Mouse (Mus musculus) lung, embryonic 14.5 days (tissue): ENCODE data around the gene Ttc33. TPM values are rescaled to one million over a fixed set of nuclear protein-coding genes. Genes with fewer than 3 reads are reported as not detected.

Source experiments
- ATAC-seq: fragments of 200-750 bp; cut with Nextera tagmentation; 2 replicates; pipeline ENCODE4 v1.8.0; 2017; ENCODE audit warnings: mild to moderate bottlenecking, moderate TSS enrichment, moderate library complexity; ENCODE audit not compliant: insufficient read depth
- DNase-seq: peaks from one replicate; pipeline ENCODE4 v3.0.0-alpha.2; 2015
- H3K27ac ChIP-seq: fragments of 300-500 bp; sonication (generic); 2 replicates; pipeline ENCODE4 v1.5.1; 2014; ENCODE audit warnings: low read depth, mild to moderate bottlenecking, moderate library complexity
- H3K27me3 ChIP-seq: fragments of 300-500 bp; sonication (generic); 2 replicates; pipeline ENCODE4 v1.6.1; 2014; ENCODE audit warnings: low read length, control low read depth; ENCODE audit not compliant: insufficient read depth
- H3K36me3 ChIP-seq: fragments of 300-500 bp; sonication (generic); 2 replicates; pipeline ENCODE4 v1.6.1; 2014; ENCODE audit warnings: control low read depth; ENCODE audit not compliant: insufficient read depth
- H3K4me1 ChIP-seq: fragments of 300-500 bp; sonication (generic); 2 replicates; pipeline ENCODE4 v1.6.1; 2014; ENCODE audit warnings: antibody characterized with exemption, control low read depth; ENCODE audit not compliant: insufficient read depth
- H3K4me2 ChIP-seq: fragments of 300-500 bp; sonication (generic); 2 replicates; pipeline ENCODE4 v1.6.1; 2014; ENCODE audit warnings: mild to moderate bottlenecking
- H3K4me3 ChIP-seq: fragments of 300-500 bp; sonication (generic); 2 replicates; pipeline ENCODE4 v1.5.1; 2014; ENCODE audit warnings: low read depth, low read length
- H3K9ac ChIP-seq: fragments of 300-500 bp; sonication (generic); 2 replicates; pipeline ENCODE4 v1.6.1; 2014
- H3K9me3 ChIP-seq: fragments of 300-500 bp; sonication (generic); 2 replicates; pipeline ENCODE4 v1.6.1; 2016; ENCODE audit warnings: low read depth, low read length, control low read depth
- CTCF ChIP-seq: IDR thresholded peaks from 2 replicates; pipeline ENCODE4 v1.5.1; 2016; ENCODE audit warnings: antibody characterized with exemption, low read depth
- WGBS: fragments of 180-500 bp; shearing (Covaris S2); extraction: QIAGEN DNeasy Blood & Tissue Kit; methylation state at CpG from one replicate; pipeline ENCODE4 v1.1.7; 2014; 5-methylcytosine and 5-hydroxymethylcytosine counted together
- polyA plus RNA-seq: library from polyadenylated mRNA; unstranded; fragments of >200 nt; fragmentation: Nextera tagmentation; extraction: Ambion mirVana; gene quantifications from 2 replicates; pipeline ENCODE4 v1.2.1, GENCODE M21; 2014

The Ttc33 gene
- polyA plus RNA-seq, 1 experiment from 2014 or later = 41.9 TPM

DNA sequence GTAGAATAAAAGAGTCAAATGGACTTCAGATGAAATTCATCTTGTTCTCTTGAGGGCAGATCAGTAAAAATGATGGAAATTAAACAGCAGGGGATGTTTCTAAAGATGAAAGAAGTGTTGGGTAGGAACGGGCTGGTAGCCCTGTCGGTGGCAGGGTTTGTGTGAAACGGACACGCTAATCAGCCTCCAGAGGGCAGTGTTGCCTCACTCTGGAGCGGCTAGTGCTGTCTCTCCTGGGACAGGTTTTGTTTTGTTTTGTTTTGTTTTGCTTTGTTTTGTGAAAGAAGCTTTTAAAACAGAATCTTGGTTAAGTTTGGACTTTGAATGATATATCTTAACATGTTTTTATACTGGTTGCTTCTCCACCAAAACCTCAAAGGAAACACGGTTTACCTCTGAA, 51.2 kb downstream of the Ttc33 start:
- Histone ChIP-seq H3K27me3 (no peaks in the 10 kb centered on the region), H3K27ac (no peak overlapping the region), H3K9me3 (no peaks in the 10 kb centered on the region), H3K4me3 (no peak overlapping the region), H3K4me2 (0 out of 2 replicates have a peak overlapping the region, but pooled peaks have one; percentile 29), H3K36me3 (no peaks in the 10 kb centered on the region), H3K9ac (no peak overlapping the region), H3K4me1 (no peaks in the 10 kb centered on the region)
- peak; percentile 90 for DNase-seq
- ATAC-seq = no peak
- peak; percentile 93 for TF ChIP-seq CTCF
- WGBS = 16% methylated on average over 6 of the region's 6 CpGs

DNA sequence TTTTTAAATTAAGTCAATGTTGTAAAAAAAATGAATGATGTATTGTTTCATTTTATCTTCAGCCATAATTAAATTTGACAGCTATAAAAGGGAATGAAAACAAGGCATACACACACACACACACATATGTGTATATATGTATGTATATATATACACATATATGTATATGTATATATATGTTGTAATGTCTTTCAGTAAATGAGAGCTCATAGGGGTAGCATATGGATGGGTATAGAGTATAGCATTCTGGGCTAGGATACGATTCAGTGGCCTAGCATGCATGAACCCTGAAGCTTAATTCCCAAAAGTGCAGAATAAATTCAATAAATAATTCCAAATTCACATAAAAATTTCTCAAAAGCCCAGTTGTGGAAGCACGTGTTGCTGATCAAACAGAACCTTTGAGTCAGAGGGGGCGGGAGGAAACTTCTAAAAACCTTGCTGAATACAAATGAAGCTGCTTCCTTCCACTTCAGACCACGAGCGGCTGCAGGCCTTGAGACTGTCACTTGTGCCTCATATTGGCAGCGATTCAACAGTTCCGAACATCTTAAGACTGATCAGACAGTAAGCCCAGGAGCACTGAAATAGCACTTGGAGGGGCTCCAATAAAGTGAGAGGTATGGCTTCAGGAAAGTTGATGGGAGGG, 51.8 kb downstream of the Ttc33 start:
- WGBS = 45% methylated on average over 7 of the region's 7 CpGs
- no peak overlapping the region for H3K4me2 ChIP-seq
- peak; percentile 47 for DNase-seq
- peaks cover 4% of the 10 kb centered on the region; the same call in 1 of the 2 replicates for H3K27me3 ChIP-seq
- no peak for TF ChIP-seq CTCF
- no peak overlapping the region for H3K9ac ChIP-seq
- no peaks in the 10 kb centered on the region for H3K36me3 ChIP-seq
- H3K9me3 ChIP-seq = no peaks in the 10 kb centered on the region
- H3K27ac ChIP-seq = no peak overlapping the region
- ATAC-seq = no peak
- no peak overlapping the region for H3K4me3 ChIP-seq
- H3K4me1 ChIP-seq = no peaks in the 10 kb centered on the region

DNA sequence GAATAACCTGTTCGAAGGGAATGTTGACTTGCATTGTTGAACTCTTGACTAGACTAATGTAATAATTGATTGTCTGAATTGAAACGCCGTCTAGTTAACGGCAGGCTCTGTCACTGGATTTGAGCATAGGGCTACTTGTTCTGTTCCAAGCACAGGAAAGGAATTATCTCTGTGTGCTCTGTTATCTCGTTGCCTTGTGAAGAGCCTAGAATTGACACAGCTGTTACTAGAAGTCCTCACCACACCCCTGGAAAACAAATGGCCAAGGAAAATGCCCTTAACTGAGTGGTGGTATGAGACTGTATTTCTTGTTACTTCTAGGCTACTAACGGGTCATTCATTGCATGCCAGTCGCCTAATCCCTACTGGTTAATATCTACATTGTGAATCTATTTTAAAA, 52.7 kb downstream of the Ttc33 start:
- no peak for TF ChIP-seq CTCF
- WGBS = 53% methylated on average over 7 of the region's 7 CpGs
- ATAC-seq = no peak
- no peak overlapping the region for H3K9ac ChIP-seq
- no peaks in the 10 kb centered on the region for H3K9me3 ChIP-seq
- peaks cover 3% of the 10 kb centered on the region; the same call in 1 of the 2 replicates for H3K4me1 ChIP-seq
- no peak overlapping the region for H3K4me2 ChIP-seq
- H3K36me3 ChIP-seq = no peaks in the 10 kb centered on the region
- DNase-seq = no peak
- H3K27ac ChIP-seq = no peak overlapping the region
- no peak overlapping the region for H3K4me3 ChIP-seq
- peaks cover 14% of the 10 kb centered on the region for H3K27me3 ChIP-seq

DNA sequence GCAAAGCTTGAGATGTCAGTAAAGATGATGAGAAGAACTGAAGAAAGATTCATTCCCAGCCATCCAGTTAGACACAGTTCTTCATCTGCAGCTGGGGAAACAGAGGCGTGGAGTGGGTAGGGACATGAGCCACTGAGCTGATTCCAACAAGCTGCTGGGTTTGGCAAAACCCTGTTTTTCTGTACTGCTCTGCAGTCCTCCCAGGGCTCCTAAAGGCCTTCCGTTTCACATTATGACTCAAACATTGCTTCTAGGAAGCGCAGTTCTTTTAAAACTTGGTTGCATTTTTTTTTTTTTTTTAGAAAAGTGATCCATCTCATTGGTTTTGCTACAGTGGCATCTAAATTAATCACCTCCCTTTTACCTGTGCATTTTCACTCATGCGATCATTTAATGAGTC, 53.2 kb downstream of the Ttc33 start:
- Histone ChIP-seq H3K27ac (no peak overlapping the region), H3K4me2 (no peak overlapping the region), H3K4me3 (no peak overlapping the region), H3K9me3 (no peaks in the 10 kb centered on the region), H3K27me3 (peaks cover 19% of the 10 kb centered on the region), H3K4me1 (peaks cover 6% of the 10 kb centered on the region; the same call in 1 of the 2 replicates), H3K9ac (no peak overlapping the region), H3K36me3 (no peaks in the 10 kb centered on the region)
- ATAC-seq (no peak), DNase-seq (no peak)
- no peak for TF ChIP-seq CTCF
- WGBS = 82% methylated on average over 4 of the region's 4 CpGs

DNA sequence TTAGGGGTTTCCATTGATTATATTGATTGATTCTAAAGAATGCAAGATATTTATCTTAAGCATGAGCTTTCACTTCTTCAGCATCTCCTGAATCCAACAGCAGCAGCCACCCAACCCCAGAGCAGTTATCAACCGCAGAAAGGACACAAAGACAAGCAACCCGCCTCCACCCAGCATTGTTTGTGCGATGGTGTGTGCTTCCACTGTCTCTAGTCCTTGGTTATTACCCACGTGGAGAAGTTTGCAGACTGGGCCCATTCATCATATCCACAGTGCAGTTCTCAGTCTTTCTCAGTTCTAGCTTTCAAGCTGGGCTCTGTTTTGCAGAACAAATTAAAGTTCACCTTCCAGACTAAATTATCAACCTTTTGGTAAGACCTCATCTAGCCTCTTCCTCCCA, 54.0 kb downstream of the Ttc33 start:
- no peak for TF ChIP-seq CTCF
- no peaks in the 10 kb centered on the region for H3K9me3 ChIP-seq
- 61% methylated on average over 4 of the region's 4 CpGs for WGBS
- DNase-seq (no peak), ATAC-seq (no peak)
- no peak overlapping the region for H3K4me3 ChIP-seq
- H3K4me1 ChIP-seq = peaks cover 9% of the 10 kb centered on the region; the same call in 1 of the 2 replicates
- H3K9ac ChIP-seq = no peak overlapping the region
- peaks cover 23% of the 10 kb centered on the region for H3K27me3 ChIP-seq
- H3K27ac ChIP-seq = no peak overlapping the region
- H3K4me2 ChIP-seq = no peak overlapping the region
- no peaks in the 10 kb centered on the region for H3K36me3 ChIP-seq

DNA sequence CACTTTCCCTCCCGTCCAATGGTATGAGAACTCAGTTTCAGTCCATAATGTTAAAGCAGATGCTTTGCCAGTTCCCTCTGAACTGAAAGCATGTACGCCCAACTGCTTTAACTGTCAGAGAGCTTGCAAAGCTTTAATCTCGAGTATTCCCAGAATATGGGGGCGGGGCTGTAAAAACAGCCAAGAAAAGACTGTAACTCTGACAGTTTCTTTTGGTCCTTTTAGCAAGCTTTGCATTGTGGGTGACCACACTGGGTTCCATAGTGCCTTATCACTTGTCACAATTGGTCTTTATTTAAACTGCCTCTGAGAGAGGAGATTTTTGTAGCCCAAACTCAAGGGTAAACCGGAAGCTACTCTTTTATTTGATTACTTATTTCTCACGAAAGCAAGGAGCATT, 54.6 kb downstream of the Ttc33 start:
- no peak for TF ChIP-seq CTCF
- Histone ChIP-seq H3K4me3 (no peak overlapping the region), H3K9ac (no peak overlapping the region), H3K27me3 (peaks cover 28% of the 10 kb centered on the region), H3K27ac (no peak overlapping the region), H3K36me3 (no peaks in the 10 kb centered on the region), H3K4me2 (no peak overlapping the region), H3K9me3 (no peaks in the 10 kb centered on the region), H3K4me1 (peaks cover 9% of the 10 kb centered on the region; the same call in 1 of the 2 replicates)
- ATAC-seq (no peak), DNase-seq (peak; percentile 44)
- WGBS = 51% methylated on average over 6 of the region's 6 CpGs

DNA sequence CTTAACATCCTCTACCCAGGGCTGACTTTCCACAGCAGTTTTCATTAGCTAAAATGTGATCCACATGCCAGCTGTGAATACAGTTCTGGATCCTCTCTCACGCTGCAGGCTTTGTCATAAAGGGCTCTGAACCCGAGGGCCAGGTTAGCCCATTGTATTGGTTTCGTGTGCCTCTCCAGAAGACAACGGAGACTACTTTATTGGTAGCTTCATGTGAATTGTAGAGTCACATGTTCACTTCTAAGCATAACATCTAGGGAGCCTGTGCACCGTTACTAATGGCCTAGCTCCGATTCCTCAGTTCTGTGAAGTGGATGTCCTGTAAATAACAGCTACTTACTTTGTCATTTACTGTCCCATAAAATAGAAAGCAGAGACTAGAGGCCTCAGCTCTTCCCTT, 55.0 kb downstream of the Ttc33 start:
- Histone ChIP-seq H3K36me3 (no peaks in the 10 kb centered on the region), H3K4me1 (peaks cover 9% of the 10 kb centered on the region; the same call in 1 of the 2 replicates), H3K9me3 (no peaks in the 10 kb centered on the region), H3K27me3 (peaks cover 28% of the 10 kb centered on the region), H3K27ac (no peak overlapping the region), H3K4me2 (no peak overlapping the region), H3K9ac (no peak overlapping the region), H3K4me3 (no peak overlapping the region)
- no peak for TF ChIP-seq CTCF
- 79% methylated on average over 6 of the region's 6 CpGs for WGBS
- ATAC-seq (no peak), DNase-seq (no peak)
